ENCODE assay signal across 8 mouse cellular contexts in genomic region chr9:105132002-105132367, GRCm38 (mm10). TPM values are rescaled to one million over a fixed set of nuclear protein-coding genes. Genes with fewer than 3 reads are reported as not detected.
DNase-seq lines count a peak whose midpoint lies in the region; ATAC-seq and TF ChIP-seq lines count a peak whose summit lies in the region.

No protein-coding gene starts in this region.

- no peak overlapping the region for H3K27ac ChIP-seq in lung, embryonic 14.5 days (ENCODE audit: low read depth)
- H3K27ac ChIP-seq in embryonic facial prominence, embryonic 11.5 days (replicated peaks; ENCODE audit: low read depth, low read length) = no peak overlapping the region
- H3K27ac ChIP-seq in limb, embryonic 10.5 days = 0 out of 2 replicates have a peak overlapping the region, but pooled peaks have one; percentile 14
- H3K27ac ChIP-seq in neural tube, embryonic 14.5 days (ENCODE audit: low read depth, low read length) = peak overlapping the region; percentile 91

- ATAC-seq in lung, embryonic 14.5 days (ENCODE audit: insufficient read depth) = no peak; the same call in 1 of the 2 replicates
- peak; percentile 45 for ATAC-seq in embryonic facial prominence, embryonic 11.5 days (replicated peaks; ENCODE audit: insufficient number of reproducible peaks, low FRiP score, low TSS enrichment, low read depth)
- peak; percentile 62 for ATAC-seq in neural tube, embryonic 14.5 days (ENCODE audit: low read depth)

- H3K4me3 ChIP-seq in lung, embryonic 14.5 days (ENCODE audit: low read depth, low read length) = peak overlapping the region; percentile 70
- peak overlapping the region; percentile 71 for H3K4me3 ChIP-seq in embryonic facial prominence, embryonic 11.5 days (ENCODE audit: low read depth, low read length)
- H3K4me3 ChIP-seq in limb, embryonic 10.5 days = peak overlapping the region; percentile 82
- H3K4me3 ChIP-seq in neural tube, embryonic 14.5 days (ENCODE audit: low read depth, low read length) = peak overlapping the region; percentile 70

- H3K4me2 ChIP-seq in lung, embryonic 14.5 days = peak overlapping the region; percentile 92
- H3K4me2 ChIP-seq in embryonic facial prominence, embryonic 11.5 days (ENCODE audit: low read depth, low read length) = peak overlapping the region; percentile 87
- peak overlapping the region; percentile 83 for H3K4me2 ChIP-seq in neural tube, embryonic 14.5 days (ENCODE audit: low read depth, low read length)

- H3K36me3 ChIP-seq in lung, embryonic 14.5 days (ENCODE audit: insufficient read depth) = no peaks in the 10 kb centered on the region
- no peaks in the 10 kb centered on the region for H3K36me3 ChIP-seq in embryonic facial prominence, embryonic 11.5 days (replicated peaks; ENCODE audit: control insufficient read depth, insufficient read depth, low read depth, low read length)
- H3K36me3 ChIP-seq in limb, embryonic 10.5 days = no peaks in the 10 kb centered on the region
- H3K36me3 ChIP-seq in neural tube, embryonic 14.5 days (ENCODE audit: control insufficient read depth, insufficient read depth, low read length) = no peaks in the 10 kb centered on the region

- no peaks in the 10 kb centered on the region for H3K4me1 ChIP-seq in lung, embryonic 14.5 days (ENCODE audit: insufficient read depth)
- 0 out of 2 replicates have a peak, but pooled peaks cover 2% of the 10 kb centered on the region for H3K4me1 ChIP-seq in embryonic facial prominence, embryonic 11.5 days (ENCODE audit: control insufficient read depth, insufficient read depth, low read length)
- peaks cover 9% of the 10 kb centered on the region for H3K4me1 ChIP-seq in limb, embryonic 10.5 days
- peaks cover 14% of the 10 kb centered on the region for H3K4me1 ChIP-seq in neural tube, embryonic 14.5 days (ENCODE audit: control insufficient read depth, insufficient read depth, low read length)

- DNase-seq in lung, embryonic 14.5 days = no peak
- no peak for DNase-seq in lung, postnatal 36 days
- DNase-seq in embryonic facial prominence, embryonic 11.5 days (ENCODE audit: low spot score) = no peak
- DNase-seq in limb, embryonic 10.5 days (ENCODE audit: low spot score) = no peak
- no peak for DNase-seq in urinary bladder, postnatal 10 days (ENCODE audit: low spot score)
- no peak for DNase-seq in gastrocnemius, postnatal 10 days
- no peak for DNase-seq in embryo, embryonic 11 days

- no peaks in the 10 kb centered on the region for H3K9me3 ChIP-seq in lung, embryonic 14.5 days (ENCODE audit: low read depth, low read length)
- no peaks in the 10 kb centered on the region for H3K9me3 ChIP-seq in embryonic facial prominence, embryonic 11.5 days (replicated peaks; ENCODE audit: control insufficient read depth, low read length)
- H3K9me3 ChIP-seq in limb, embryonic 10.5 days (replicated peaks) = no peaks in the 10 kb centered on the region
- no peaks in the 10 kb centered on the region for H3K9me3 ChIP-seq in neural tube, embryonic 14.5 days (ENCODE audit: control insufficient read depth, low read length)

- WGBS in lung, embryonic 14.5 days = 26% methylated on average over 5 of the region's 5 CpGs
- 22% methylated on average over 5 of the region's 5 CpGs for WGBS in embryonic facial prominence, embryonic 11.5 days
- 19% methylated on average over 5 of the region's 5 CpGs for WGBS in limb, embryonic 10.5 days
- 25% methylated on average over 5 of the region's 5 CpGs for WGBS in neural tube, embryonic 14.5 days

- H3K27me3 ChIP-seq in lung, embryonic 14.5 days (ENCODE audit: insufficient read depth, low read length) = no peaks in the 10 kb centered on the region
- H3K27me3 ChIP-seq in embryonic facial prominence, embryonic 11.5 days (ENCODE audit: control insufficient read depth, insufficient read depth, low read length) = no peaks in the 10 kb centered on the region
- 0 out of 2 replicates have a peak, but pooled peaks cover 13% of the 10 kb centered on the region for H3K27me3 ChIP-seq in limb, embryonic 10.5 days (ENCODE audit: low read depth, poor library complexity, severe bottlenecking)
- no peaks in the 10 kb centered on the region for H3K27me3 ChIP-seq in neural tube, embryonic 14.5 days (ENCODE audit: control insufficient read depth, insufficient read depth, low read length)

- H3K9ac ChIP-seq in lung, embryonic 14.5 days = no peak overlapping the region
- H3K9ac ChIP-seq in embryonic facial prominence, embryonic 11.5 days (replicated peaks; ENCODE audit: low read length) = no peak overlapping the region; the same call in 1 of the 2 replicates
- H3K9ac ChIP-seq in neural tube, embryonic 14.5 days (replicated peaks; ENCODE audit: low read depth, low read length) = no peak overlapping the region

- TF ChIP-seq CTCF in lung, embryonic 14.5 days (IDR thresholded peaks at IDR 0.05; ENCODE audit: low read depth) = no peak

RNA-seq across cellular contexts. Expression of gene Nudt16, which starts 0.4 kb away (rescaled TPM):
- polyA plus RNA-seq in lung, embryonic 14.5 days (2014; fragmentation: Nextera tagmentation; extraction: Ambion mirVana) = 14.9 and 15.3 TPM in 2 replicates
- 10.2 and 12.0 TPM in 2 replicates for polyA plus RNA-seq in embryonic facial prominence, embryonic 11.5 days (2014; fragmentation: Nextera tagmentation; extraction: Ambion mirVana)
- 6.2 and 7.3 TPM in 2 replicates for polyA plus RNA-seq in limb, embryonic 10.5 days (2016; fragmentation: Nextera tagmentation; extraction: Ambion mirVana)
- polyA plus RNA-seq in neural tube, embryonic 14.5 days (2014; fragmentation: Nextera tagmentation; extraction: Ambion mirVana) = 31.0 and 32.2 TPM in 2 replicates
- 1 to 10 TPM; 7.0 to 7.6 TPM for total RNA-seq in gastrocnemius, postnatal 10 days (2021)

RNA-seq across cellular contexts. Expression of gene 1700080E11Rik, which starts 12.9 kb away (rescaled TPM):
- polyA plus RNA-seq in lung, embryonic 14.5 days (2014; fragmentation: Nextera tagmentation; extraction: Ambion mirVana) = not detected in 2 replicates
- polyA plus RNA-seq in embryonic facial prominence, embryonic 11.5 days (2014; fragmentation: Nextera tagmentation; extraction: Ambion mirVana) = not detected in 2 replicates
- not detected in 2 replicates for polyA plus RNA-seq in limb, embryonic 10.5 days (2016; fragmentation: Nextera tagmentation; extraction: Ambion mirVana)
- not detected in 2 replicates for polyA plus RNA-seq in neural tube, embryonic 14.5 days (2014; fragmentation: Nextera tagmentation; extraction: Ambion mirVana)
- not detected for total RNA-seq in gastrocnemius, postnatal 10 days (2021)

Comparison
In these comparisons a context has a peak if more than half of its experiments do, and no peak if none do; other contexts are left out.
1. H3K27ac ChIP-seq: peak in limb, embryonic 10.5 days (single experiment) and neural tube, embryonic 14.5 days (single experiment); none in lung, embryonic 14.5 days (single experiment) and embryonic facial prominence, embryonic 11.5 days (single experiment).
2. Peak in every context shown above with its lines, with median percentiles within 50 percentile points of each other: H3K4me2 ChIP-seq and H3K4me3 ChIP-seq.